Mouse (Mus musculus) midbrain, postnatal 0 days (tissue): ENCODE measurements around the gene Cilp. TPM values are rescaled to one million over a fixed set of nuclear protein-coding genes. Genes with fewer than 3 reads are reported as not detected.

Source experiments
- ATAC-seq: fragments of 200-750 bp; cut with Nextera tagmentation; 2 replicates; pipeline ENCODE4 v1.8.0; 2017; ENCODE audit warnings: moderate number of reproducible peaks, mild to moderate bottlenecking, moderate TSS enrichment, moderate library complexity; ENCODE audit not compliant: low FRiP score
- DNase-seq: peaks from one replicate; pipeline ENCODE4 v3.0.0-alpha.2; 2015; ENCODE audit warnings: low spot score
- H3K27ac ChIP-seq: fragments of 300-500 bp; sonication (generic); 2 replicates; pipeline ENCODE4 v1.5.1; 2014; ENCODE audit warnings: low read depth, mild to moderate bottlenecking, low read length, mixed read lengths
- H3K27me3 ChIP-seq: fragments of 300-500 bp; sonication (generic); 2 replicates; pipeline ENCODE4 v1.6.1; 2014; ENCODE audit warnings: low read length, control low read depth, mixed read lengths; ENCODE audit not compliant: insufficient read depth
- H3K36me3 ChIP-seq: fragments of 300-500 bp; sonication (generic); 2 replicates; pipeline ENCODE4 v1.6.1; 2014; ENCODE audit warnings: low read length, control low read depth, mixed read lengths; ENCODE audit not compliant: insufficient read depth
- H3K4me1 ChIP-seq: fragments of 300-500 bp; sonication (generic); 2 replicates; pipeline ENCODE4 v1.6.1; 2014; ENCODE audit warnings: mild to moderate bottlenecking, control low read depth, antibody characterized with exemption, low read length, mixed read lengths; ENCODE audit not compliant: insufficient read depth
- H3K4me2 ChIP-seq: fragments of 300-500 bp; sonication (generic); 2 replicates; pipeline ENCODE4 v1.6.1; 2014; ENCODE audit warnings: low read depth, mild to moderate bottlenecking, low read length, mixed read lengths; ENCODE audit not compliant: poor library complexity, severe bottlenecking
- H3K4me3 ChIP-seq: fragments of 300-500 bp; sonication (generic); 2 replicates; pipeline ENCODE4 v1.5.1; 2014; ENCODE audit warnings: low read depth, mild to moderate bottlenecking, low read length, moderate library complexity
- H3K9ac ChIP-seq: fragments of 300-500 bp; sonication (generic); replicated peaks from 2 replicates; pipeline ENCODE4 v1.6.1; 2014; ENCODE audit warnings: mild to moderate bottlenecking, low read length, moderate library complexity, mixed read lengths; ENCODE audit not compliant: poor library complexity, severe bottlenecking
- H3K9me3 ChIP-seq: fragments of 300-500 bp; sonication (generic); 2 replicates; pipeline ENCODE4 v1.6.1; 2016; ENCODE audit warnings: low read length, control low read depth
- CTCF ChIP-seq: IDR thresholded peaks from 2 replicates; pipeline ENCODE4 v1.5.1; 2016; ENCODE audit warnings: antibody characterized with exemption, mild to moderate bottlenecking
- WGBS: fragments of 180-500 bp; shearing (Covaris S2); extraction: QIAGEN DNeasy Blood & Tissue Kit; methylation state at CpG from one replicate; pipeline ENCODE4 v1.1.7; 2014; 5-methylcytosine and 5-hydroxymethylcytosine counted together
- polyA plus RNA-seq: library from polyadenylated mRNA; unstranded; fragments of >200 nt; fragmentation: Nextera tagmentation; extraction: Ambion mirVana; gene quantifications from 2 replicates; pipeline ENCODE4 v1.2.1, GENCODE M21; 2015
- total RNA-seq: library from RNA; depleted of rRNA; stranded (reverse); fragments of >200 nt; gene quantifications from 2 replicates; pipeline ENCODE4 v1.2.3, GENCODE M21; 2014; rRNA removed

The Cilp gene
- total and polyA plus RNA-seq, 2 experiments from 2014 or later: 0.15 to 0.60 TPM

GRCm38 (mm10) chr9:65312669-65313357 is 47.8 kb downstream of the Cilp start:
- WGBS: 97% methylated on average over 4 of the region's 4 CpGs
- peaks cover 43% of the 10 kb centered on the region for H3K36me3 ChIP-seq

GRCm38 (mm10) chr9:65313846-65314245 is 48.9 kb downstream of the Cilp start:
- ATAC-seq (no peak), DNase-seq (no peak)
- no peak overlapping the region for H3K27ac ChIP-seq
- no peak overlapping the region for H3K9ac ChIP-seq
- H3K4me1 ChIP-seq: no peaks in the 10 kb centered on the region
- H3K27me3 ChIP-seq: no peaks in the 10 kb centered on the region
- peaks cover 42% of the 10 kb centered on the region for H3K36me3 ChIP-seq
- no peak overlapping the region for H3K4me2 ChIP-seq
- no peak overlapping the region for H3K4me3 ChIP-seq
- no peaks in the 10 kb centered on the region for H3K9me3 ChIP-seq
- no peak for TF ChIP-seq CTCF
- 100% methylated on average over 1 of the region's 1 CpGs for WGBS

More at GRCm38 (mm10) chr9:65312669-65313357, 47.8 kb downstream of the Cilp start:
- no peak; the same call in 1 of the 2 replicates for ATAC-seq
- no peak for TF ChIP-seq CTCF
- Histone ChIP-seq H3K9me3 (no peaks in the 10 kb centered on the region), H3K27me3 (no peaks in the 10 kb centered on the region), H3K9ac (no peak overlapping the region), H3K4me1 (no peaks in the 10 kb centered on the region), H3K27ac (no peak overlapping the region), H3K4me3 (no peak overlapping the region), H3K4me2 (no peak overlapping the region)
- no peak for DNase-seq

- 91% methylated on average over 11 of the region's 11 CpGs for WGBS
- no peak overlapping the region for H3K4me2 ChIP-seq
- no peaks in the 10 kb centered on the region for H3K4me1 ChIP-seq
- DNase-seq: no peak
- peaks cover 42% of the 10 kb centered on the region for H3K36me3 ChIP-seq
- ATAC-seq: no peak
- no peaks in the 10 kb centered on the region for H3K27me3 ChIP-seq
- no peak overlapping the region for H3K27ac ChIP-seq
- TF ChIP-seq CTCF: no peak
- H3K9me3 ChIP-seq: no peaks in the 10 kb centered on the region
- H3K4me3 ChIP-seq: no peak overlapping the region
- H3K9ac ChIP-seq: no peak overlapping the region
These were observed 57.4 kb downstream of the Cilp start for GRCm38 (mm10) chr9:65322255-65322900.

- H3K9ac ChIP-seq: no peak overlapping the region
- no peaks in the 10 kb centered on the region for H3K27me3 ChIP-seq
- no peak overlapping the region for H3K4me3 ChIP-seq
- no peak for DNase-seq
- no peak overlapping the region for H3K4me2 ChIP-seq
- peaks cover 40% of the 10 kb centered on the region for H3K36me3 ChIP-seq
- ATAC-seq: no peak
- no peak overlapping the region for H3K27ac ChIP-seq
- TF ChIP-seq CTCF: no peak
- no peaks in the 10 kb centered on the region for H3K4me1 ChIP-seq
- H3K9me3 ChIP-seq: no peaks in the 10 kb centered on the region
These were observed 61.0 kb downstream of the Cilp start for GRCm38 (mm10) chr9:65325971-65326370.

- H3K4me1 ChIP-seq: no peaks in the 10 kb centered on the region
- no peak overlapping the region for H3K4me2 ChIP-seq
- H3K36me3 ChIP-seq: peaks cover 36% of the 10 kb centered on the region
- H3K27ac ChIP-seq: no peak overlapping the region
- H3K9me3 ChIP-seq: no peaks in the 10 kb centered on the region
- ATAC-seq (no peak), DNase-seq (no peak)
- H3K4me3 ChIP-seq: no peak overlapping the region
- H3K9ac ChIP-seq: no peak overlapping the region
- H3K27me3 ChIP-seq: no peaks in the 10 kb centered on the region
- no peak for TF ChIP-seq CTCF
- WGBS: 95% methylated on average over 2 of the region's 2 CpGs
These were observed 62.4 kb downstream of the Cilp start for GRCm38 (mm10) chr9:65327371-65327770.

Other genes with a start within 250 kb of the Cilp start
- gene Hacd3, start 243.5 kb upstream of the Cilp start, total RNA-seq: 204 and 210 TPM in 2 replicates
- gene Hacd3, start 243.5 kb upstream of the Cilp start, polyA plus RNA-seq: 186 and 197 TPM in 2 replicates
- 86.9 and 105 TPM in 2 replicates for gene Dpp8, start 232.8 kb upstream of the Cilp start, total RNA-seq
- 26.2 and 28.1 TPM in 2 replicates for gene Dpp8, start 232.8 kb upstream of the Cilp start, polyA plus RNA-seq
- 46.6 and 52.9 TPM in 2 replicates for gene Igdcc4, start 163.7 kb upstream of the Cilp start, total RNA-seq
- gene Igdcc4, start 163.7 kb upstream of the Cilp start, polyA plus RNA-seq: 11.1 and 11.9 TPM in 2 replicates
- gene Igdcc3, start 124.0 kb upstream of the Cilp start, total RNA-seq: 5.3 and 7.7 TPM in 2 replicates
- gene Igdcc3, start 124.0 kb upstream of the Cilp start, polyA plus RNA-seq: 6.4 and 6.6 TPM in 2 replicates
- 7.5 and 8.0 TPM in 2 replicates for gene Parp16, start 69.8 kb upstream of the Cilp start, total RNA-seq
- 7.0 and 7.7 TPM in 2 replicates for gene Parp16, start 69.8 kb upstream of the Cilp start, polyA plus RNA-seq
- 20.6 and 30.4 TPM in 2 replicates for gene Clpx, start 29.1 kb downstream of the Cilp start, total RNA-seq
- 36.3 and 40.1 TPM in 2 replicates for gene Clpx, start 29.1 kb downstream of the Cilp start, polyA plus RNA-seq
- gene Pdcd7, start 80.9 kb downstream of the Cilp start, total RNA-seq: 16.4 and 23.4 TPM in 2 replicates
- 7.7 and 11.0 TPM in 2 replicates for gene Pdcd7, start 80.9 kb downstream of the Cilp start, polyA plus RNA-seq
- 7.6 and 10.1 TPM in 2 replicates for gene Ubap1l, start 95.9 kb downstream of the Cilp start, total RNA-seq
- 1.4 and 2.2 TPM in 2 replicates for gene Ubap1l, start 95.9 kb downstream of the Cilp start, polyA plus RNA-seq
- 1.0 and 2.4 TPM in 2 replicates for gene Kbtbd13, start 126.5 kb downstream of the Cilp start, total RNA-seq
- gene Kbtbd13, start 126.5 kb downstream of the Cilp start, polyA plus RNA-seq: 0.65 and 0.74 TPM in 2 replicates
- 6.1 and 9.3 TPM in 2 replicates for gene Rasl12, start 133.3 kb downstream of the Cilp start, total RNA-seq
- gene Rasl12, start 133.3 kb downstream of the Cilp start, polyA plus RNA-seq: 4.3 and 4.8 TPM in 2 replicates
- gene Slc51b, start 157.8 kb downstream of the Cilp start, total RNA-seq: not detected in 2 replicates
- gene Slc51b, start 157.8 kb downstream of the Cilp start, polyA plus RNA-seq: not detected in 2 replicates
- gene Mtfmt, start 170.6 kb downstream of the Cilp start, total RNA-seq: 19.7 and 21.0 TPM in 2 replicates
- gene Mtfmt, start 170.6 kb downstream of the Cilp start, polyA plus RNA-seq: 18.5 and 18.9 TPM in 2 replicates
- gene Spg21, start 195.8 kb downstream of the Cilp start, total RNA-seq: 79.3 and 80.1 TPM in 2 replicates
- 99.4 and 103 TPM in 2 replicates for gene Spg21, start 195.8 kb downstream of the Cilp start, polyA plus RNA-seq